17 mouse cellular contexts compared by ENCODE assay signal in the genomic region with DNA sequence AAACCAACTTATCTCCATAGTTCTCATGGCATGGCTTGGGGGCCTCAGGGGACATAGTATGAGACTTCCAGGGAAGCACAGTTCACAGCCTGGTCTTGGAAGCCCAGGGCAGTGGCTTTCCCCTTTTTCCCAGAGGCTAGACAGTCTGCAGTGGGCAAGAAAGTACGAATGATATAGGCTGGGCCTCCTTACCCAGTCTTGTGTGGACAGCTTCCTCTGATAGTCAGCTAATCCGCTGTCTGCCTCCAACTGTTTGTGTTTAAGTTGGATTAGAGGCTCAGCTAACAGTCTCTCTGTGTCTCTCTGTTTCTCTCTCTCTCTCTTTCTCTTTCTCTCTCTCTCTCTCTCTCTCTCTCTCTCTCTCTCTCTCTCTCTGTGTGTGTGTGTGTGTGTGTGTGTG.
DNase-seq lines count a peak whose midpoint lies in the region; ATAC-seq and TF ChIP-seq lines count a peak whose summit lies in the region.
"Had no signal": no experiment of that assay in that cellular context is flagged by ENCODE, and none has a peak within 500 bp of the region (broad histone marks: within the 10 kb centered on the region; RNA-seq: fewer than 3 reads in every experiment).

No protein-coding gene starts in this region.

- TF ChIP-seq EP300 in stomach, postnatal 0 days (optimal IDR thresholded peaks at IDR 0.05): no peak

- peaks cover 4% of the 10 kb centered on the region for H3K27me3 ChIP-seq in heart, embryonic 15.5 days
- no peaks in the 10 kb centered on the region for H3K27me3 ChIP-seq in lung, embryonic 16.5 days (ENCODE audit: control insufficient read depth, insufficient read depth, low read depth, low read length)
- peaks cover 20% of the 10 kb centered on the region; the same call in 1 of the 2 replicates for H3K27me3 ChIP-seq in limb, embryonic 10.5 days (ENCODE audit: low read depth, poor library complexity, severe bottlenecking)
- H3K27me3 ChIP-seq in stomach, postnatal 0 days (ENCODE audit: control insufficient read depth, insufficient read depth, low read length): no peaks in the 10 kb centered on the region
- H3K27me3 ChIP-seq: forebrain, embryonic 13.5 days; liver, embryonic 13.5 days had no signal

- no peak for DNase-seq in heart, adult 18-20 months
- DNase-seq in lung, postnatal 4 days: no peak
- no peak for DNase-seq in limb, embryonic 10.5 days (ENCODE audit: low spot score)
- no peak for DNase-seq in stomach, postnatal 0 days (ENCODE audit: low spot score)
- DNase-seq in layer of hippocampus, postnatal 10 days (ENCODE audit: low spot score in 2 of 2): no peak
- DNase-seq: cerebellum, adult 8-10 months; gastrocnemius, postnatal 10 days; kidney, adult 9 months; kidney, postnatal 25 days; liver, embryonic 13.5 days; lung, postnatal 14 days; thymus, adult 2 months had no signal

- no peaks in the 10 kb centered on the region for H3K9me3 ChIP-seq in heart, embryonic 15.5 days (replicated peaks)
- no peaks in the 10 kb centered on the region for H3K9me3 ChIP-seq in lung, embryonic 16.5 days (ENCODE audit: control insufficient read depth, low read length)
- no peaks in the 10 kb centered on the region for H3K9me3 ChIP-seq in limb, embryonic 10.5 days (replicated peaks)
- H3K9me3 ChIP-seq in stomach, postnatal 0 days (ENCODE audit: control insufficient read depth, low read length): no peaks in the 10 kb centered on the region
- H3K9me3 ChIP-seq: forebrain, embryonic 13.5 days; limb, embryonic 12.5 days; liver, embryonic 13.5 days had no signal

- no peak for TF ChIP-seq CTCF in stomach, postnatal 0 days (IDR thresholded peaks at IDR 0.05; ENCODE audit: low read depth)

- no peak overlapping the region for H3K4me3 ChIP-seq in heart, embryonic 15.5 days
- no peak overlapping the region for H3K4me3 ChIP-seq in lung, embryonic 16.5 days (ENCODE audit: low read length)
- H3K4me3 ChIP-seq in limb, embryonic 10.5 days: no peak overlapping the region
- no peak overlapping the region for H3K4me3 ChIP-seq in stomach, postnatal 0 days (ENCODE audit: low read depth, low read length)
- H3K4me3 ChIP-seq: forebrain, embryonic 13.5 days; limb, embryonic 12.5 days; liver, embryonic 13.5 days had no signal

- H3K4me2 ChIP-seq in heart, embryonic 15.5 days: no peak overlapping the region
- H3K4me2 ChIP-seq in lung, embryonic 16.5 days (ENCODE audit: low read depth, low read length): no peak overlapping the region
- no peak overlapping the region for H3K4me2 ChIP-seq in stomach, postnatal 0 days (replicated peaks; ENCODE audit: low read depth)
- H3K4me2 ChIP-seq: forebrain, embryonic 13.5 days; heart, embryonic 11.5 days; limb, embryonic 12.5 days; liver, embryonic 13.5 days had no signal

- H3K4me1 ChIP-seq in heart, embryonic 15.5 days (replicated peaks): peaks cover 38% of the 10 kb centered on the region
- peaks cover 36% of the 10 kb centered on the region for H3K4me1 ChIP-seq in lung, embryonic 16.5 days (replicated peaks; ENCODE audit: control insufficient read depth, insufficient read depth, low read length)
- peaks cover 48% of the 10 kb centered on the region for H3K4me1 ChIP-seq in limb, embryonic 10.5 days
- no peaks in the 10 kb centered on the region; the same call in 1 of the 2 replicates for H3K4me1 ChIP-seq in stomach, postnatal 0 days (replicated peaks; ENCODE audit: control insufficient read depth, insufficient read depth)
- H3K4me1 ChIP-seq: liver, embryonic 13.5 days had no signal

- ATAC-seq in heart, embryonic 15.5 days (replicated peaks; ENCODE audit: insufficient number of reproducible peaks, insufficient read depth, low FRiP score, low read depth): no peak
- ATAC-seq in lung, embryonic 16.5 days (ENCODE audit: low read depth): no peak
- no peak for ATAC-seq in stomach, postnatal 0 days (ENCODE audit: low FRiP score, low TSS enrichment)
- ATAC-seq: forebrain, embryonic 13.5 days had no signal

- H3K36me3 ChIP-seq in heart, embryonic 15.5 days: no peaks in the 10 kb centered on the region
- H3K36me3 ChIP-seq in lung, embryonic 16.5 days (ENCODE audit: control insufficient read depth, insufficient read depth, low read length): no peaks in the 10 kb centered on the region
- H3K36me3 ChIP-seq in limb, embryonic 10.5 days: no peaks in the 10 kb centered on the region
- H3K36me3 ChIP-seq in stomach, postnatal 0 days (ENCODE audit: control insufficient read depth, insufficient read depth, low read length): no peaks in the 10 kb centered on the region
- H3K36me3 ChIP-seq: limb, embryonic 12.5 days; liver, embryonic 13.5 days had no signal

- 36% methylated on average over 2 of the region's 2 CpGs for WGBS in heart, embryonic 15.5 days
- 32% methylated on average over 2 of the region's 2 CpGs for WGBS in lung, embryonic 16.5 days
- WGBS in limb, embryonic 10.5 days: 60% methylated on average over 2 of the region's 2 CpGs
- 8% methylated on average over 2 of the region's 2 CpGs for WGBS in stomach, postnatal 0 days

- H3K9ac ChIP-seq in heart, embryonic 15.5 days: no peak overlapping the region
- H3K9ac ChIP-seq in lung, embryonic 16.5 days (ENCODE audit: low read length): no peak overlapping the region
- no peak overlapping the region for H3K9ac ChIP-seq in stomach, postnatal 0 days (ENCODE audit: low read length)
- H3K9ac ChIP-seq: forebrain, embryonic 13.5 days; limb, embryonic 12.5 days; liver, embryonic 13.5 days had no signal

- 0 out of 2 replicates have a peak overlapping the region, but pooled peaks have one; percentile 43 for H3K27ac ChIP-seq in heart, embryonic 15.5 days
- H3K27ac ChIP-seq in lung, embryonic 16.5 days (ENCODE audit: low read length): peak overlapping the region; percentile 92
- H3K27ac ChIP-seq in limb, embryonic 10.5 days: peak overlapping the region; percentile 32; the same call in 1 of the 2 replicates
- H3K27ac ChIP-seq in stomach, postnatal 0 days (replicated peaks): peak overlapping the region; percentile 63
- H3K27ac ChIP-seq: forebrain, embryonic 13.5 days; limb, embryonic 12.5 days; liver, embryonic 13.5 days had no signal

Comparison
In these comparisons a context has a peak if more than half of its experiments do, and no peak if none do; other contexts are left out.
1. H3K27ac ChIP-seq: peak in every context shown above with its lines; median percentile 92 in lung, embryonic 16.5 days; 63 in stomach, postnatal 0 days; 43 in heart, embryonic 15.5 days; 32 in limb, embryonic 10.5 days.